Mouse (Mus musculus) heart, postnatal 36 days (tissue): ENCODE results near the gene Srsf6. TPM values are rescaled to one million over a fixed set of nuclear protein-coding genes. Genes with fewer than 3 reads are reported as not detected.
"Not testable (repeated sequence)": the region's sequence is repeated elsewhere in the genome, so short reads cannot be mapped to it uniquely, and the experiment has no call there.

Experiments
- DNase-seq, 2 experiments: peaks; one replicate each; pipeline ENCODE4 v3.0.0; 2021 to 2022
- intact Hi-C: fragments of 180-260 bp; cut with DNase I; formaldehyde crosslinking; loops from one replicate; pipeline ENCODE4 v1.15.1; 2025
- total RNA-seq, 2 experiments: library from RNA; stranded (reverse); gene quantifications; 2 replicates each; pipeline ENCODE4 v1.2.3; 2021

Gene Srsf6
- total RNA-seq, result 10 to 100 TPM; 61.0 to 63.7 TPM

DNA sequence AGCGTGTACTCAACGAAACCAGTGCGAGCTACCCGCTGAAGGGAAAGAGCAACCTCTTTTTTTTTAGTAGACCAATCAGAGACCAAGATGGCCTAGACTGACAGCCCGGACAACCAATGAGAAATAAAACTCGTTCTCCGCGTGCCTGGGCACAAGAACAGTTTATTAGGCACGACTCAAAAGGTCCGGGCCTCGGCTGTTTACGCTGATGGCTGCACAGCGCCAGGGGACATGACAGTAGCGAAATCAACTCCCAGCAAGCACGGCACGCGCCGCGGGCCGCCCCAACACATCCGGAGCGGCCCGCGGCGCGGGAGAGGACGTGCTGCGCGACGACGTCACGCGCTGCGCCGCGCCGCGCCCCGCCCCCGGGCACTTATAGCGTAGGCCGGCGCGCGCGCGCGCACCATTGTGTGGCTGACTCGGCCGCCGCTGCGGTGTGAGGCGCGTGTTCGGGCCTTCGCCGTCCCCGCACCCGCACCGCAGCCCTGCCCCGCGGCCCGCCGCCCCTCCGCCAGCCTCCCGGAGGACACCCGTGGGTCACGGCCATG lies at the start of gene Srsf6:
TSS of gene Srsf6 (plus strand) at position 406 of the 551 bp plus-strand sequence.
- DNase-seq, result peak; percentile 90 to 92
- intact Hi-C loops, result loop anchor here (2.0 to 5.0 kb wide), 2 partner anchors 86 to 486 kb away; partner anchors contain the start of gene Ift52

DNA sequence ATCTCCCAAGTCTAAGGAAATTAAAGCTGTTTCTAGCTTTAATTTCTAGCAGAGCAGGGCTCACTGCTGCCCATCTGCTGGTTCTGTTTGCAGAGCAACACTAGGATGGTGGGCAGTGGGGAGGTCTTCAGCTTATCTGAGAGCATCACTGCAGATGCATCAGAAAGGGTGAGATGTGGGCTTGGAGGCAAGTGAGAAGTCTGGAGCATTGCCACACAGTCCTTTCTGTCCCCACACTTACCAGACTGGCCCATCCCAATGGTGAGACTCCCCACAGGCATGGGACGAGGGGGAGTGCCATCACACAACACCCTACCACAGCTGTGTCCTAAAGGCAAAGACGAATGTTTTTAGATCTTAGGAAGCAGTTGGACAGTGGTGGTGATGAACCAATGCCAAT lies 47.2 kb upstream of the Srsf6 start:
- intact Hi-C loops, result no loop called here
- no peak for DNase-seq

DNA sequence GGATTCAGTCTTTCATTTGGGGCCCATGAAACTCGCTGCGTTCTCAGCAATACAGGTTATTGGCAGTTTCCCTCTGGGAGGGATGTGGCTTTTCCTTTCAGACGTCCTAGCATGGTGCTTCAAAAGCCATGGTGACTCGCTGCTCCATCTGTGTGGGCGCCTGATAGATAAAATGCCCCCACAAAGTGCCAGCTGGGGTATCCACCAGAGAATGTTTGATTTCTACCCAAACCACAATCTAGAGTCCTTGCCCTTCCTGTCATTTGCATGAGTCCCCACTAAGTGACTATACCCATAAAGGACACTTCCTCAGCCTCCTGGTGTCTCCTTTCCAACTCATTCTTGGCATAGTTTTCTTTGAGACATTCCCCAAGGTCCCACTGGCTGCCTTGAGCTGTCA lies 44.2 kb upstream of the Srsf6 start:
- no peak for DNase-seq
- intact Hi-C loops, result no loop called here

DNA sequence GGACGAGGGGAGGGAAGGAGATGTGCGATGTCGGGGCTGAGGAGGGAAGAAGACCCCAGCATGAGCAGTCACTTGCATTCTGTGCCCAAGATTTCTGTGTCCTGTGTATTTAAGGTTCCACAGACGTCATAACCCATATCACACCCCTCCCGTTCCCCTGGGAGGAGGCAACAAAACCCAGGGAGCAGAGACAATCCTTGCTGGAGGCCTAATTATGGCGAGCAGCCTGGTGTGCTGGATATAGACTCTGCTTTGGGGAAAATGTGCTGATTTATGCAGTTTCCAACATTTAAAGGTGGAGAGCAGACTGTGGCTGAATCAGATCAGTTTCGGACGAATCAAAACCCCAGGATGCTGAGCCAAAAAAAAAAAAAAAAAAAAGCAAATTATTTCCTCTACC lies 42.7 kb upstream of the Srsf6 start:
- no peak for DNase-seq
- intact Hi-C loops, result no loop called here

DNA sequence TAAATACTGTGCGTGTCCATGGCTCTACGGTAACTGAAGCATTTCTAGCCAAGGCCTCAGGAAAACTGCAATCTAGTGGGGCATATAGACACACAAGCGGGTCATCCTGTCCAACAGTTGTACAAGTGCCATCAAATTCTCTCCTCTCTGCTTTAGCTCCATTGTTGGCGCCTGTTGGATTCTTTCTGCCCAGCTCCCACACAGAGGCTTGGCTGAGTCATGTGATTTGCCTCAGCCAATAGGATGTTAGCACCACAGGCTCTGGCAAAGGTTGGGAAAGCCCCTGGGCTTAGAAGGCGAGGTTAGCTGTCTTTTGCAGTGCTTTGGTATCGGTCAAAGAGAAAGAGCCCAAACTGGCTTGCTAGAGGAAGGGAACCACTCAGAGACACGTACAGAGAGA lies 42.1 kb upstream of the Srsf6 start:
- intact Hi-C loops, result no loop called here
- DNase-seq, result no peak

DNA sequence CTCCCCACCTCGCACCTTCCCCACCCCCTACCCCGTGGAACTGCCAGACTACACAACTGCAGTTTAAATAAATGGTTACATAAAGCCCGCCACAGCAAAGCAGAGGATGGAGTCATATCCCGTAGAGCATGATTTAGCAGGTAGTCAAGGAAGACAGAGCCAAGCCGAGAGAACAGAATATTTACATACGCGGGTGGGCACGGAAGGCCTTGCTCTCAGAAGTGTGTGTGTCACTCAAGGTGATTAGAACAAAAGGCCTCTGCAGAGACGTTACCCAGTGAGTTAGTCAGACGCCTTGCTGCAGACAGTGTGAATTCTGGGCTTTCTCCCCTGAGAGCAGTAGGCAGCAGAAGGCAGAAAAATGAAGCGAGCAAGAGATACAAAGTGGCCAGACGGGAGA lies 41.6 kb upstream of the Srsf6 start:
- DNase-seq, result no peak

DNA sequence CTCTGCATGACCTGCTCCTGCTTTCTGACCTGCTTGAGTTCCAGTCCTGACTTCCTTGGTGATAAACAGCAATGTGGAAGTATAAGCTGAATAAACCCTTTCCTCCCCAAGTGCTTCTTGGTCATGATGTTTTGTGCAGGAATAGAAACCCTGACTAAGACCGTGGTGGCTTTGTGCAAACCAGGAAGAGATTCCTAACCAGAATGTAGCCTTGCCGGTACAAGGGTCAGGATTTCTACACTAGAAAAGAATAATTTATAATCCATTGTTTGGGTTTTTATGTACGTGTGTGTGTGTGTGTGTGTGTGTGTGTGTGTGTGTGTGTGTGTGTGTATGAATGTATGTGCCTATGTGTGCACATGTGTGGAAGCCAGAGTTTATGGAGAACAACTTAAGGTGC lies 38.3 kb upstream of the Srsf6 start:
- DNase-seq, intact Hi-C loops: not testable (repeated sequence)

More for the DNA sequence above, 41.6 kb upstream of the Srsf6 start:
- intact Hi-C loops, result no loop called here

DNA sequence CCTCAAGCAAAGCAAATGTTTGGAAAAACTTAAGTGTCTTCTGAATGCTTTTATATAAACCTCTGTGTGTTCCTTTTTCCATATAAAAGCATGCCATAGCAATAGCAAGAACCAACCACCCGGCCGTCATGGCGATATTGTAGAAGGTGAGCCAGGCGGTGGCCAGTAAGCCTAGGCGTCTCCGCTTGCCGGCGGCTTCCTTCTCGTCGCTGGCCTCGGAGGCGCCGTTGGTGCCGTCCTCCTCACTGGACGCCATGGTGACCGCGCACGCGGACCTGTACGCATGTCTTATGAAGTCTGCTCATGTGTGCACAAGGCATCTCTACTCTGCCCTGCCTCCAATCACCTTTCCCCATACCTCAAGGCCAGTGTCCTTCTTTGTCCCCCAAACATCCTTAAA lies 32.1 kb upstream of the Srsf6 start:
- intact Hi-C loops, DNase-seq: not testable (repeated sequence)

DNA sequence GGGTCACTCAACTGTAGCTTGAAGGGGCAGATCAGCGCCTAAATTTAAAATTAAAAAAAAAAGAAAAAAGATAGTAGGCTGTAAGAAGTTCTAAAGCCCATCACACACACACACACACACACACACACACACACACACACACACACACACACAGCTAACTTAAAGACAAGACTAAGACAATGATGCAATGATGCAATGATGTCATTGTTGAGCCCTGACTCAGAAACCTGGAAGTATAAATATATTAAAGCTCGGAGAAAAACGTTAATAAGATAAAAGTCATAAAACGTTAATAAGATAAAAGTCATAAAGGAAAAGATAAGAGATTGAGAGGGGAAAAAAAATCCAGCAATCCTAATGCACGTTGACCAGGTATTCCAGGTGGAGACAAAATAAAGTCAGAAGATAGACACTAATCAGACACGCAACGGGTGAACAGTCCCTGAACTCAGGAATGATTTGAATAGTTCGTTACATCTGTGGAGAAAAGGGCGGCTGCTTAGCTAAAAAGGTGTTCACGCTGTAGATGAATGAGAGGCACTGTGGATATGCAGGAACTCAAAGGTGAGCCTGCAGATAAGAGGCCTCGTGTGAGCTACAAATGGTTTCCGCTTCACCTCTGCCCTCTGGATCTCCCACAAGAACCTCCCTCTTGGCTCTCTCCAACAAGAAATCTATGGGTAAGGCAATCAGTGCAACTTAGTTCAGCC lies 31.3 kb upstream of the Srsf6 start:
- intact Hi-C loops, result no loop called here
- DNase-seq, result no peak

DNA sequence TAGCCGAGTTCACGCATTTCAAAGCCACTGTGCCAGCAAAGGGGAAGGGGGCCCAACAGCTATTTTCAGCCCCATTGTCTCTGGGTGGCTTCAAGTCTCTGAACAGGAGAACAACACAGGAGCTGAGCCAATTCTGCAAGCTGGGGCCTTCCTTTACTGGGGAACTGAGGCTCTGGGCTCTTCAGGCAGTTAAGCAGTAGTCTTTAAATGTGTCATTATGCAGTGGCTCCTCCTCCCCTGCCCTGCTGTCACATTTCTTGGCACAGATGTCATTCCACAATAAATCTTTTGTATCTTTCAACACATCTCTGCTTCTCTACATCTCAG lies 30.8 kb upstream of the Srsf6 start:
- no peak for DNase-seq
- intact Hi-C loops, result no loop called here

DNA sequence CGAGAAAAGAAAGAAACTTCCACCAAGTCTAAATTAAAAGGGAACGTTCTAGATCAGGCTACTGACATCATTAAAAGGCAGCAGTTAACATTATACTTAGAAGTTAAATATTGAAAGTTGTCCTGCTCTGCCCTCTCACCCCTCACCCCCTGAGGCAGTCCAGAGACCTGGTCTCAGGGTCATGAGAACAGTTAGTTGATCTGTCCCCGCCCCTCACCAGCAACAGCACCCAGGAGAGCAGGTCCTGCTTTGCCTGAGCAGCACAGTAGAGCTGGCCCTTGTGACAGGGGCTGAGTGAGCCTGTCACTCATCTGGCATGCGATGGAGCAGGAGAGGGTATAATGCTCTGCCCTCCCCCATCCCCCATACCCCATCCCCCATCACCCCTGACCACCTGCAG lies 25.4 kb upstream of the Srsf6 start:
- intact Hi-C loops, result no loop called here
- no peak for DNase-seq

DNA sequence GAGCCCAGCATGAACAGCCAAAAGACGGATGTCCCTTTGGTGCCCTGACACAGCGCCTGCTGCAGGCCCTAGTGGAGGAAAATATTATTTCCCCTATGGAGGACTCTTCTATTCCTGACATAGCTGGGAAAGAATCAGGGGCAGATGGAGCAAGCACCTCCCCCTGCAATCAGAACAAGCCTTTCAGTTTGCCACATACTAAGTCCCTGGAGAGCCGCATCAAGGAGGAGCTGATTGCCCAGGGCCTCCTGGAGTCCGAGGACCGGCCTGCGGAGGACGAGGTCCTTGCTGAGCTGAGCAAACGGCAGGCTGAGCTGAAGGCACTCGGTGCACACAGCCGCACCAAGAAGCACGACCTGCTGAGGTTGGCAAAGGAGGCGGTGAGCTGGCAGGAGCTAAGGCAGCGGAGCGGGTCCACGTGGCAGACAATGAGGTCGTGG lies 23.3 kb upstream of the Srsf6 start:
- intact Hi-C loops, result no loop called here
- DNase-seq, result no peak

DNA sequence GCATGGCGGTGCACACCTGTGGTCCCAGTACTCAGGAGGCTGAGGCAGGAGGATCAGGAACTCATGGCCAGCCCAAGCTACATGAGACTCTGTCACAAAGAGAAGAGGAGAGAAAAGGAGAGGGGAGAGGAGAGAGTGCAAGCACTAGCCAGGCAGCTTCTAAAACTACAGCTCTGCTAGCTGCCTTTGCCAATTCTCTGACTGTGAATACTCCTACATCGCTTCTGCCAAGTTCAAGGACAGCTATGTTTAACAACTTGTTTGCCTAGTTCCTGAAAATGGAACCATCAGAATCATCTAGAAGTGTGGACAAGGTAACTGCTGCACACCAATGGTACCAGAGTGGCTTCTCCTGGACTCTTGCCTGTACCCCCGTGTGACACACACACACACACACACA lies 17.3 kb upstream of the Srsf6 start:
- intact Hi-C loops, result no loop called here
- no peak for DNase-seq

DNA sequence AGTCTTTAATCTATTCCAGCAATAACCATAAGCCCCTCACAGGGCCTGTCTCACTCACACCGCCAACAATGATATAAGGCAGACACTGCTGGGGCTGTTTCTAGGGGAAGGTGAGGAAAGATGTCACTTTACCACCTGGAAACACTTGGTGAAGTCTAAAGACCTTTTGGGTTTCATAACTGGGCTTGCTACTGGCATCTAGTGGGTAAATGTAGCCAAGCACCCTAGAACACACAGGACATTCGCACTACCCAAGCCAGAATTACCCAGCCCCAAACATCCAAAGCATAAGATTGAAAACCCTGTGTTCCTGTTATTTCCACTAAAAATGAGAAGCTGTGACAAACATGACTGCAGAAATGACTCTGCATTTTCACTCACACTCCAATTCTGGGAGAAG lies 16.8 kb upstream of the Srsf6 start:
- intact Hi-C loops, result no loop called here
- DNase-seq, result no peak

DNA sequence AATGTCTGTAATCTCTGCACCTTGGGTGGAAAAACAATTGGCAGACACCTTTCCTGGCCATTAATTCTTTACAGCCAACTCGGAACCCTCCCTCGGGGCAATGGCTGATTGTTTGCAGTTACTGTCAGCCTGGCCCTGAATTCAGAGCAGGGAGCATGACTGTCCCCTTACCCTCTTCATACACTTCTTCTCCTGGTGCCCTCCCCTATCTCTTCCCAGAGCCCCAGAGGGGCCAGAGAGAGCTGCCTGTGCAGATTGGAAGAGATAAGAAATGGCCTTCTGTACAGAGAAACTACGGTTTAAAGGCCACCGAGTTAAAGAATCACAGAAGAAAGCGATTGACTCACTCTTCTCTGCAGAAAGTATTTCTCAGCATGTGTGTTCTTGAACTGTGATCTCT lies 11.4 kb upstream of the Srsf6 start:
- no peak for DNase-seq

DNA sequence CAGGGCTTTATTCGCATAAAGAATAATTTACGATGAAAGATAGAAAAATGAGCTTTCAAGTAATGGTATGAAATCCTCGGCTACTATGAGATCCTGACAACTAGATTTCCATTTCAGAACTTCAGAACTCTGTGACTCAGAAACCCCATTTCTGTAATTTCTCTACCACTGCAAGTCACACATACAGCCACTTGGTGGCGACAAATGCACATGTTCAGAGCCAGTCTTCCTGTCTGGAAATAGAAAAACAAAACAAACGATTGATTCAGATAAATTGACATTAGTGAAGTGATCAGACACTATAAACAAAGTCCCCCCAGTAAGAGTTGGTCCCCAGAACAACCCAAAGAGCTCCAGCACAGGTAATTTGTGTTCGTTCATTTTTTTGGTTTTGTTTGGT lies 9.1 kb upstream of the Srsf6 start:
- intact Hi-C loops, result loop anchor here (1.0 to 5.0 kb wide), 3 partner anchors 77 to 480 kb away; no protein-coding TSS in a partner anchor
- DNase-seq, result peak; percentile 38 to 50

More for the DNA sequence above, 11.4 kb upstream of the Srsf6 start:
- intact Hi-C loops, result loop anchor here (5.0 kb wide), 2 partner anchors 412 to 482 kb away; no protein-coding TSS in a partner anchor

DNA sequence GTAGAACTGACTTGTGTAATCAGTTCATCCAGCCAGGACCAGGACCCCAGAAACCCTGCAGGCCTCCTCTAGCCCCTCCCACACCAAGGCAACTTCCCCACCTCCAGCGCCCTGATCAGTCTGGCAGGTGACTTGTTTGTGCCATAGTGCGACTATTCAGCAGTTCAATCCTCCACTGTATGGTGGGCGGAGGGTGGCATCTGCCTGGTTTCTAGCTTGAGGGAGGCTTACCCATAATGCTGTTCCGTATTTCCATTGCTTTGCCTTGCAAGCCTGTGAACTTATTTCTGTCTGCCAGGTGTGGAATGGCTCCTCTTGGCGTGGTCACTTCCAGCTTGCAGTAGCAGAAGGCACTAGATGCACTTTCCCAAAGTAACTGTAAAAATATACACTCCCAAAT lies 8.5 kb upstream of the Srsf6 start:
- no peak for DNase-seq
- intact Hi-C loops, result loop anchor here (1.0 to 5.0 kb wide), 3 partner anchors 76 to 479 kb away; no protein-coding TSS in a partner anchor

DNA sequence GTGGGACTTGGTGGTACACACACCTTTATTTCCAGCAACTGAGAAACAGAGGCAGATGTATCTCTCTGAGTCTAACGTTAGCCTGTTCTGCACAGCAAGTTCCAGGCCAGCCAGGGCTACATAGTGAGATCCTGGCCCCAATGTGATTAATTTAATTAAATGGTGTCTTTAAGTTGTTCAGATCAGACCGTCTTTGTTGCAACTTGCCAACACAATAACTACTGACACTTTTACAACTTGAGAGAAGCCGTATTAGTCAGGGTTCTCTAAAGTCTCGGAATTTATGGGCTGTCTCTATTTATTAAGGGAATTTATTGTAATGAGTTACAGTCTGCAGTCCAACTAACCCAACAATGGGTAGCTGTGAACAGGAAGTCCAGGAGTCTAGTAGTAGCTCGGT lies 7.2 kb upstream of the Srsf6 start:
- no peak for DNase-seq
- intact Hi-C loops, result loop anchor here (5.0 kb wide), 2 partner anchors 408 to 478 kb away; no protein-coding TSS in a partner anchor

DNA sequence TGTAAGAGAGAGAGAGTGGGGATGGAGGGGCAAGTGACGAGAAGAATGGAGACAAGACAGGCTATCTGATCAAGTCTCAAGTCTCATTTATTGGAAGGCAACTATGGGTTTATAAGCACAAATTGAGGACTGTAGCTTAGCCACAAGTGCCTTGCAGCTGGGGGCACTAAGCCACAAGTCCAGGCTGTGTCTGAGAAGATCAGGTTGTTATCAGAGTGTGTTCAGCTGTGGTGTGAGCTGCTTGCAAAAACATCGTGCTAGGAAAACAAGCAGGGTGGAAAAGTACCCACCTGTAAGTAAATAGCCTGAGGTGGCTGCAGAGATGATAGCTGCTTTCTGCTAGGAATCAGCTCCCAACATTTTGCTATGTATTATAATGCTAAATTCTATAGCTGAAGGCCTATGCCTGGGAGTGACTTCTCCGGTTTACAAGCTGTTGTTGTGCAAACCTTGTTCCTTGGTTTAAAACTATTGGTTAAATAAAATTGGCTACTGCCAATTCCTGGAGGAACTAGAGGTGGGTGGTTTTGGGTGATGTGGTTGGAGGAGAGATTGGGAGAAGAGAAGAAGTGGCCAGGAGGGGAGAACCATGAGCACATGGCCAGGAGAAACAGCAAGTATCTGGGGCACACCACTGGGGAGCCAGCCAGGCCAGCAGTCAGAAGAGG lies 3.3 kb upstream of the Srsf6 start:
- intact Hi-C loops, result no loop called here
- no peak for DNase-seq

DNA sequence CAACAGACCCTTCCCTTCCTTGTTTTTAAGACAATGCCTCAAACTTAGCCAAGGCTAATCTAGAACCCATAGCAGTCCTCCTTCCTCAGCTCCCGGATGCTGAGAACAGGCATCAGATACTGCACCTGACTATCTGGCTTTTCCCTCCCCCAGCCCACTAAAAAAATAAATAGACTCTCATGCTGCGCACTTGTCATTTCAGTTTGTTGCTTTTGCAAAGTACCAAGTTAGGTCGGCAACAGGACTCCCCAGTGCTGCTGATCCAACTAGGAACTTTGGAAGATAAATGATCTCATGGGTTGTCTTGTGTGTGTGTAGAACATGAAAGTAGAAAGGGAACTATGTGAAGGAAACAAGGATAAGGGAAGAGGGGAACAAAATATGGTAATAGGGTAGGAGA lies 1.6 kb upstream of the Srsf6 start:
- no peak for DNase-seq
- intact Hi-C loops, result loop anchor here (2.0 to 5.0 kb wide), 2 partner anchors 87 to 488 kb away; partner anchors contain the start of gene Ift52

DNA sequence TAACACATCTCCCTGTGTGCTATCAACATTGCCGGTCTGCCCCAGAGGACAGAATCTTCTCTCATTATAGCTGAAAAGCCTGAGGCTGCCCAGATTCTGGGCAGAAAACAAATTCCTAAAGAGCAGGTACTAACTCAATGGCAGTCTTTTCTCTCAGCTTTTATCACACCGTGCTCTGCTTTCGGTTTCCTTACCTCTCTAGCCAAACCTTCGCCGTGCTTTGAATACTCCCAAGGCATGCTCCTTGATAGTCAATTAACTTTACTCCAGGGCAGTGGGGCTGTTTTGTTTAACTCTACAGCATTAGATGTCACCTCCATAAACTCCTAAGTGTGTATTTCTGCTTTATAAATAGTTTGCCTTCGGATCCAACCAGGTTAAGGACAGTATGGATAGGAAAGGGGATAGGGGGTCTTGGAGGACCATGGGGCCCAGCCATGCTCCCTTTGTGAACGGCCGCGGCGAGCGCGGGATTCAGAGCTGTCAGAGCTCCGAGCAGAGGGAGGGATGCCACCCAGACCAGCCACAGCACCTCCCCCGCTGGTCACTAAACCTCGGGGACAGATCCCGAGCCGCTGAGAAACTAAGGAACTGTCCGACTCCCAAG lies 709 bp upstream of the Srsf6 start:
- intact Hi-C loops, result loop anchor here (2.0 to 5.0 kb wide), 2 partner anchors 86 to 487 kb away; partner anchors contain the start of gene Ift52
- no peak for DNase-seq
